Mouse (Mus musculus): ENCODE results near the gene Rpl23. TPM values are rescaled to one million over a fixed set of nuclear protein-coding genes. Genes with fewer than 3 reads are reported as not detected.

Gene Rpl23
- polyA plus RNA-seq, 1 experiment: 695 TPM

- H3K27ac ChIP-seq (ENCODE audit: insufficient read depth, low read depth, low read length): peak within 1 kb of the TSS; percentile 78
- WGBS: under 1% methylated on average over 38 of the region's 38 CpGs
- TF ChIP-seq POLR2A (IDR thresholded peaks at IDR 0.05; ENCODE audit: insufficient read depth, low read depth, low read length) (peak; percentile 60; the same call in 1 of the 2 replicates), CTCF (IDR thresholded peaks at IDR 0.05; ENCODE audit: insufficient read depth, low read depth, low read length) (no peak)
Observed at GRCm38 (mm10) chr11:97766154-97766881, 15.9 kb downstream of the Rpl23 start, which contains the start of gene Cwc25. Gene Cwc25 (minus strand): TSS chr11:97766556.

GRCm38 (mm10) chr11:97761638-97762037, 20.6 kb downstream of the Rpl23 start:
- Histone ChIP-seq H3K4me1 (ENCODE audit: control insufficient read depth, insufficient read depth, low read length) (peaks cover 4% of the 10 kb centered on the region; the same call in 1 of the 2 replicates), H3K27ac (ENCODE audit: insufficient read depth, low read depth, low read length) (no peak overlapping the region), H3K4me3 (ENCODE audit: insufficient read depth, low read depth, low read length) (no peak overlapping the region)
- TF ChIP-seq CTCF (IDR thresholded peaks at IDR 0.05; ENCODE audit: insufficient read depth, low read depth, low read length) (no peak), POLR2A (IDR thresholded peaks at IDR 0.05; ENCODE audit: insufficient read depth, low read depth, low read length) (no peak)

More at GRCm38 (mm10) chr11:97766154-97766881, 15.9 kb downstream of the Rpl23 start, which contains the start of gene Cwc25:
- Histone ChIP-seq H3K4me3 (ENCODE audit: insufficient read depth, low read depth, low read length) (peak within 1 kb of the TSS; percentile 83), H3K4me1 (ENCODE audit: control insufficient read depth, insufficient read depth, low read length) (peaks cover 4% of the 10 kb centered on the region; the same call in 1 of the 2 replicates)

DNA sequence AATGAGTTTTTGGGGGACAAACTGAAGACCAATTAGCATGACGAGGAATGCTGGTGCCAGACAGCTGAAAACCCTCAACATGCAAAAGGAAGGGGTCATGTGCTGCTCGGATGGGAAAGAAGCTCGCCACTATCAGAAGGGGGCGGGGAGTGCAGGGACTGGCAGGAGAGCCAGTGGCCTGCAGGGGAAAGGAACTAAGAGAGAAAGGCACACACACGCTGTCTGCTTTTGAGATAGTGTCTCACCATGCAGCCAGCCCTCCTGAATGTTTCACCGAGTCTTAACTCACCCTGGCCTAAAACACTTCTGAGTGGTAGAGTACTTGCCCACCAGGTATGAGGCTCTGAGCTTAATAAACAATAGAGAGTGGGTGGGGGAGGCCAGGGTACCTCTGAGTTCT, 23.3 kb downstream of the Rpl23 start:
- 77% methylated on average over 6 of the region's 6 CpGs for WGBS

DNA sequence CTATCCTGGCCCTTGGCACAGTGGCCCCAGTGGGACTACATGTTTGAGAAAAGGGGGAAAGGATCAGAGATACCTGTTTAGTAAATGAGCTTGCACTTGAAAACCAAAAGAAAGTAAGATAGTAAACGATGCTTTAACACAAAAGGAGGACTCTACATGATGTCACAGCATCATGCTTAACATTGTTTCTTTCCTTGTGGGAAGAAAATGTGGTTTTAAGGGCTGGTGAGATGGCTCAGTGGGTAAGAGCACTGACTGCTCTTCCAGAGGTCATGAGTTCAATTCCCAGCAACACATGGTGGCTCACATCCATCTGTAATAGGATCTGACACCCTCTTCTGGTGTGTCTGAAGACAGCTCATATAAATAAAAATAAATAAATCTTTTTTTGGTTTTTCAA, 24.1 kb downstream of the Rpl23 start:
- Histone ChIP-seq H3K4me1 (ENCODE audit: control insufficient read depth, insufficient read depth, low read length) (peaks cover 5% of the 10 kb centered on the region), H3K4me3 (ENCODE audit: insufficient read depth, low read depth, low read length) (no peak overlapping the region), H3K27ac (ENCODE audit: insufficient read depth, low read depth, low read length) (no peak overlapping the region)
- no peak for TF ChIP-seq CTCF (IDR thresholded peaks at IDR 0.05; ENCODE audit: insufficient read depth, low read depth, low read length)
- TF ChIP-seq POLR2A (IDR thresholded peaks at IDR 0.05; ENCODE audit: insufficient read depth, low read depth, low read length): no peak
- 86% methylated on average over 1 of the region's 1 CpGs for WGBS

More for the DNA sequence above, 23.3 kb downstream of the Rpl23 start:
- H3K4me3 ChIP-seq (ENCODE audit: insufficient read depth, low read depth, low read length): no peak overlapping the region
- H3K4me1 ChIP-seq (ENCODE audit: control insufficient read depth, insufficient read depth, low read length): no peaks in the 10 kb centered on the region
- TF ChIP-seq CTCF (IDR thresholded peaks at IDR 0.05; ENCODE audit: insufficient read depth, low read depth, low read length) (no peak), POLR2A (IDR thresholded peaks at IDR 0.05; ENCODE audit: insufficient read depth, low read depth, low read length) (no peak)
- H3K27ac ChIP-seq (ENCODE audit: insufficient read depth, low read depth, low read length): no peak overlapping the region

GRCm38 (mm10) chr11:97753277-97753676, 29.0 kb downstream of the Rpl23 start:
- 56% methylated on average over 8 of the region's 8 CpGs for WGBS
- Histone ChIP-seq H3K4me3 (ENCODE audit: insufficient read depth, low read depth, low read length) (no peak overlapping the region), H3K4me1 (ENCODE audit: control insufficient read depth, insufficient read depth, low read length) (peaks cover 10% of the 10 kb centered on the region), H3K27ac (ENCODE audit: insufficient read depth, low read depth, low read length) (peak overlapping the region; percentile 75; the same call in 1 of the 2 replicates)
- TF ChIP-seq CTCF (IDR thresholded peaks at IDR 0.05; ENCODE audit: insufficient read depth, low read depth, low read length) (no peak), POLR2A (IDR thresholded peaks at IDR 0.05; ENCODE audit: insufficient read depth, low read depth, low read length) (no peak)

GRCm38 (mm10) chr11:97748496-97748895, 33.7 kb downstream of the Rpl23 start:
- WGBS: 87% methylated on average over 5 of the region's 5 CpGs
- Histone ChIP-seq H3K27ac (ENCODE audit: insufficient read depth, low read depth, low read length) (no peak overlapping the region), H3K4me1 (ENCODE audit: control insufficient read depth, insufficient read depth, low read length) (peaks cover 7% of the 10 kb centered on the region), H3K4me3 (ENCODE audit: insufficient read depth, low read depth, low read length) (no peak overlapping the region)
- TF ChIP-seq CTCF (IDR thresholded peaks at IDR 0.05; ENCODE audit: insufficient read depth, low read depth, low read length) (no peak), POLR2A (IDR thresholded peaks at IDR 0.05; ENCODE audit: insufficient read depth, low read depth, low read length) (no peak)

DNA sequence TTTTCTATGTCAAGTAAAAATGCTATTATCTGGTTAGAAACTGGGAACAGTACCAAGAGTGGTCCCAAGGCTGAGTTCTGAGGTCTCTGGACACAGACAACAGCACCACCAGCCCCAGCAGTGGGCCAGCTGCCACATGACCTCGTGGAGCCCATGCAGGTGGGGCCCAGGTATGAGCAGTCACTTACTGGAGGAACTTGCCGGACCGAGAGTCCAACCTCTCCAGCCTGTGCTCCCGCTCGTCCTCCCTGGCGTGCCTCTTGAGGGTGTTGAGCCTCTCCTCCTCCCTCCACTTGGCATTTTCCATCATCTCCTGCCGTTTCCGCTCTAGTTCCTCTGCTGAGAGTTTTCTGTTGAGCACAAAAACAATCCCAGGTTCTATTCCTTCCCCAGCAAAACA, 34.5 kb downstream of the Rpl23 start:
- H3K4me3 ChIP-seq (ENCODE audit: insufficient read depth, low read depth, low read length): no peak overlapping the region
- H3K27ac ChIP-seq (ENCODE audit: insufficient read depth, low read depth, low read length): no peak overlapping the region
- TF ChIP-seq POLR2A (IDR thresholded peaks at IDR 0.05; ENCODE audit: insufficient read depth, low read depth, low read length): no peak
- TF ChIP-seq CTCF (IDR thresholded peaks at IDR 0.05; ENCODE audit: insufficient read depth, low read depth, low read length): no peak
- WGBS: 88% methylated on average over 8 of the region's 8 CpGs
- peaks cover 12% of the 10 kb centered on the region for H3K4me1 ChIP-seq (ENCODE audit: control insufficient read depth, insufficient read depth, low read length)

DNA sequence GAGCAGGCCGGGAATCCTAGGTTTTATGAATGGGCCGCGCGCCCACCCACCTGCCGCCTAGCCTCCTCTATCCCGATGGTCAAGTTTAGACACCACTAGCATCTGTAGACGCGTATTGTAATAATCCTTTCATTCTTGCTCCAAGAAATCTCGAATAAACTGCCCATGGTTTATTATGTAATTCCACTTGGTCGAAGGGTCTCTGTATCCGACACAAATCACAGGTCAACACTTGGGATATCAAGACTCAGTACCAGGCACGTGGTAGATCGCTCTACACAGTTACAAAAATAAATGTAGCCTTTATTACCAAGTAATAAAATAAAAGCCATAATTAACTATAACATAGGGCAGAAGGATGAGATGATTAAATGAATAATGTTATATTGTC, 36.9 kb downstream of the Rpl23 start:
- peaks cover 20% of the 10 kb centered on the region for H3K4me1 ChIP-seq (ENCODE audit: control insufficient read depth, insufficient read depth, low read length)
- WGBS: 3% methylated on average over 13 of the region's 13 CpGs
- TF ChIP-seq POLR2A (IDR thresholded peaks at IDR 0.05; ENCODE audit: insufficient read depth, low read depth, low read length) (no peak), CTCF (IDR thresholded peaks at IDR 0.05; ENCODE audit: insufficient read depth, low read depth, low read length) (no peak)
- H3K4me3 ChIP-seq (ENCODE audit: insufficient read depth, low read depth, low read length): peak overlapping the region; percentile 82
- no peak overlapping the region for H3K27ac ChIP-seq (ENCODE audit: insufficient read depth, low read depth, low read length)

- under 1% methylated on average over 57 of the region's 57 CpGs for WGBS
- TF ChIP-seq CTCF (IDR thresholded peaks at IDR 0.05; ENCODE audit: insufficient read depth, low read depth, low read length) (no peak), POLR2A (IDR thresholded peaks at IDR 0.05; ENCODE audit: insufficient read depth, low read depth, low read length) (peak; percentile 33; the same call in 1 of the 2 replicates)
- Histone ChIP-seq H3K27ac (ENCODE audit: insufficient read depth, low read depth, low read length) (peak overlapping the region; percentile 99), H3K4me1 (ENCODE audit: control insufficient read depth, insufficient read depth, low read length) (peaks cover 25% of the 10 kb centered on the region), H3K4me3 (ENCODE audit: insufficient read depth, low read depth, low read length) (peak overlapping the region; percentile 89)
Observed at GRCm38 (mm10) chr11:97744718-97745330, 37.4 kb downstream of the Rpl23 start.
